Mouse (Mus musculus) inflammation-experienced regulatory T-cells, adult 6 months (primary cell): ENCODE measurements around the gene Gm11639. TPM values are rescaled to one million over a fixed set of nuclear protein-coding genes. Genes with fewer than 3 reads are reported as not detected.

ENCODE experiments used
- ATAC-seq: one replicate; pipeline ENCODE4 v1.8.0; 2017
- polyA plus RNA-seq, 3 experiments: library from polyadenylated mRNA; unstranded; fragments of 100-300 nt; shearing (Covaris generic); gene quantifications; one replicate each; pipeline ENCODE4 v1.2.1; 2017

Gene Gm11639
- under 1 TPM in 2 of 3 experiments, not detected in 1; 0.03 to 0.09 TPM for polyA plus RNA-seq

- ATAC-seq = no peak
Measured at GRCm38 (mm10) chr11:104685548-104685947, at the start of gene Gm11639. Gene Gm11639, plus strand, starts transcription at chr11:104685707.

GRCm38 (mm10) chr11:104637010-104637409 is 48.5 kb upstream of the Gm11639 start:
- ATAC-seq = no peak

- ATAC-seq = no peak
Measured at GRCm38 (mm10) chr11:104638006-104638405, 47.5 kb upstream of the Gm11639 start.

- ATAC-seq = no peak
Measured at GRCm38 (mm10) chr11:104638906-104639305, 46.6 kb upstream of the Gm11639 start.

- ATAC-seq = no peak
Measured at GRCm38 (mm10) chr11:104639634-104640033, 45.9 kb upstream of the Gm11639 start.

GRCm38 (mm10) chr11:104640894-104641293 is 44.6 kb upstream of the Gm11639 start:
- ATAC-seq = no peak

GRCm38 (mm10) chr11:104643236-104643635 is 42.3 kb upstream of the Gm11639 start:
- ATAC-seq = no peak

GRCm38 (mm10) chr11:104645402-104645801 is 40.1 kb upstream of the Gm11639 start:
- ATAC-seq = no peak

- no peak for ATAC-seq
Measured at GRCm38 (mm10) chr11:104646173-104646572, 39.3 kb upstream of the Gm11639 start.

- no peak for ATAC-seq
Measured at GRCm38 (mm10) chr11:104646611-104647010, 38.9 kb upstream of the Gm11639 start.

GRCm38 (mm10) chr11:104647188-104647867 is 38.2 kb upstream of the Gm11639 start:
- ATAC-seq = no peak

GRCm38 (mm10) chr11:104648571-104648970 is 36.9 kb upstream of the Gm11639 start:
- no peak for ATAC-seq

- no peak for ATAC-seq
Measured at GRCm38 (mm10) chr11:104660599-104660998, 24.9 kb upstream of the Gm11639 start.

- peak; percentile 80 for ATAC-seq
Measured at GRCm38 (mm10) chr11:104661106-104661505, 24.4 kb upstream of the Gm11639 start.

- ATAC-seq = peak; percentile 20
Measured at GRCm38 (mm10) chr11:104661531-104662205, 23.8 kb upstream of the Gm11639 start.

- no peak for ATAC-seq
Measured at GRCm38 (mm10) chr11:104662573-104662972, 22.9 kb upstream of the Gm11639 start.

GRCm38 (mm10) chr11:104663241-104663877 is 22.1 kb upstream of the Gm11639 start:
- no peak for ATAC-seq

- no peak for ATAC-seq
Measured at GRCm38 (mm10) chr11:104663878-104664261, 21.6 kb upstream of the Gm11639 start.

- ATAC-seq = no peak
Measured at GRCm38 (mm10) chr11:104664441-104664840, 21.1 kb upstream of the Gm11639 start.

- ATAC-seq = peak; percentile 95
Measured at GRCm38 (mm10) chr11:104667399-104667798, 18.1 kb upstream of the Gm11639 start.

- ATAC-seq = no peak
Measured at GRCm38 (mm10) chr11:104673412-104673811, 12.1 kb upstream of the Gm11639 start.

GRCm38 (mm10) chr11:104674768-104675167 is 10.7 kb upstream of the Gm11639 start:
- ATAC-seq = no peak

GRCm38 (mm10) chr11:104693235-104693634 is 7.7 kb downstream of the Gm11639 start:
- ATAC-seq = no peak

GRCm38 (mm10) chr11:104704097-104704496 is 18.6 kb downstream of the Gm11639 start:
- no peak for ATAC-seq
